Mouse (Mus musculus): ENCODE measurements around the gene Slc2a8.
"Not testable (repeated sequence)": the region's sequence is repeated elsewhere in the genome, so short reads cannot be mapped to it uniquely, and the experiment has no call there.

Gene Slc2a8

GRCm38 (mm10) chr2:32981725-32982271, at the start of gene Slc2a8:
Slc2a8 (minus strand) TSS chr2:32982083.
- peak; percentile 100 for DNase-seq

GRCm38 (mm10) chr2:33025040-33025439, 43.2 kb upstream of the Slc2a8 start:
- DNase-seq = peak; percentile 93

GRCm38 (mm10) chr2:33024564-33024963, 42.7 kb upstream of the Slc2a8 start:
- DNase-seq = peak; percentile 94

GRCm38 (mm10) chr2:33022846-33023245, 41.0 kb upstream of the Slc2a8 start:
- DNase-seq = no peak

- no peak for DNase-seq
These were observed 36.1 kb upstream of the Slc2a8 start for GRCm38 (mm10) chr2:33018026-33018425.

GRCm38 (mm10) chr2:33017191-33017590, 35.3 kb upstream of the Slc2a8 start:
- DNase-seq = no peak

GRCm38 (mm10) chr2:33014877-33015276, 33.0 kb upstream of the Slc2a8 start:
- DNase-seq = no peak

- DNase-seq = not testable (repeated sequence)
These were observed 27.2 kb upstream of the Slc2a8 start for GRCm38 (mm10) chr2:33009055-33009454.

GRCm38 (mm10) chr2:33005041-33005440, 23.2 kb upstream of the Slc2a8 start:
- no peak for DNase-seq

- no peak for DNase-seq
These were observed 20.3 kb upstream of the Slc2a8 start for GRCm38 (mm10) chr2:33002144-33002543.

GRCm38 (mm10) chr2:32999752-33000151, 17.9 kb upstream of the Slc2a8 start:
- DNase-seq = no peak

GRCm38 (mm10) chr2:32997792-32998191, 15.9 kb upstream of the Slc2a8 start:
- DNase-seq = no peak

GRCm38 (mm10) chr2:32997081-32997480, 15.2 kb upstream of the Slc2a8 start:
- DNase-seq = no peak

GRCm38 (mm10) chr2:32992130-32992529, 10.2 kb upstream of the Slc2a8 start:
- DNase-seq = peak; percentile 96

GRCm38 (mm10) chr2:32990167-32990832, 8.4 kb upstream of the Slc2a8 start:
- no peak for DNase-seq

- no peak for DNase-seq
These were observed 7.5 kb upstream of the Slc2a8 start for GRCm38 (mm10) chr2:32989376-32989775.

- peak; percentile 87 for DNase-seq
These were observed 4.0 kb upstream of the Slc2a8 start for GRCm38 (mm10) chr2:32985844-32986243.

GRCm38 (mm10) chr2:32983617-32984016, 1.7 kb upstream of the Slc2a8 start:
- no peak for DNase-seq

- peak; percentile 94 for DNase-seq
These were observed 817 bp upstream of the Slc2a8 start for GRCm38 (mm10) chr2:32982700-32983099.

GRCm38 (mm10) chr2:32981281-32981680, 602 bp downstream of the Slc2a8 start:
- DNase-seq = no peak

- no peak for DNase-seq
These were observed 2.2 kb downstream of the Slc2a8 start for GRCm38 (mm10) chr2:32979675-32980074.

- DNase-seq = no peak
These were observed 3.2 kb downstream of the Slc2a8 start for GRCm38 (mm10) chr2:32978675-32979074.

GRCm38 (mm10) chr2:32977114-32977513, 4.8 kb downstream of the Slc2a8 start:
- DNase-seq = no peak

GRCm38 (mm10) chr2:32974216-32974615, 7.7 kb downstream of the Slc2a8 start:
- DNase-seq = no peak

- no peak for DNase-seq
These were observed 10.6 kb downstream of the Slc2a8 start for GRCm38 (mm10) chr2:32971235-32971634.
